Mouse (Mus musculus) midbrain, embryonic 13.5 days (tissue): ENCODE results near the gene Wars2. TPM values are rescaled to one million over a fixed set of nuclear protein-coding genes. Genes with fewer than 3 reads are reported as not detected.

Source experiments
- ATAC-seq: fragments of 200-750 bp; cut with Nextera tagmentation; 2 replicates; pipeline ENCODE4 v1.8.0; 2017; ENCODE audit warnings: mild to moderate bottlenecking, moderate TSS enrichment, moderate library complexity
- H3K27ac ChIP-seq: fragments of 300-500 bp; sonication (generic); 2 replicates; pipeline ENCODE4 v1.5.1; 2015; ENCODE audit warnings: inconsistent platforms, mild to moderate bottlenecking, moderate library complexity
- H3K27me3 ChIP-seq: fragments of 300-500 bp; sonication (generic); 2 replicates; pipeline ENCODE4 v1.6.1; 2015; ENCODE audit warnings: mild to moderate bottlenecking, inconsistent platforms
- H3K36me3 ChIP-seq: fragments of 300-500 bp; sonication (generic); 2 replicates; pipeline ENCODE4 v1.6.1; 2015; ENCODE audit warnings: mild to moderate bottlenecking, inconsistent platforms
- H3K4me1 ChIP-seq: fragments of 300-500 bp; sonication (generic); replicated peaks from 2 replicates; pipeline ENCODE4 v1.6.1; 2015; ENCODE audit warnings: inconsistent platforms
- H3K4me2 ChIP-seq: fragments of 300-500 bp; sonication (generic); replicated peaks from 2 replicates; pipeline ENCODE4 v1.6.1; 2015; ENCODE audit warnings: moderate library complexity, mild to moderate bottlenecking, inconsistent platforms
- H3K4me3 ChIP-seq: fragments of 300-500 bp; sonication (generic); replicated peaks from 2 replicates; pipeline ENCODE4 v1.5.1; 2015; ENCODE audit warnings: mild to moderate bottlenecking, inconsistent platforms
- H3K9ac ChIP-seq: fragments of 300-500 bp; sonication (generic); replicated peaks from 2 replicates; pipeline ENCODE4 v1.6.1; 2015; ENCODE audit warnings: mild to moderate bottlenecking, inconsistent platforms
- H3K9me3 ChIP-seq: fragments of 300-500 bp; sonication (generic); 2 replicates; pipeline ENCODE4 v1.6.1; 2016; ENCODE audit warnings: mild to moderate bottlenecking, inconsistent platforms
- WGBS: fragments of 180-500 bp; shearing (Covaris S2); methylation state at CpG from one replicate; pipeline ENCODE4 v1.1.7; 2015; 5-methylcytosine and 5-hydroxymethylcytosine counted together
- polyA plus RNA-seq: library from polyadenylated mRNA; unstranded; fragments of >200 nt; fragmentation: Nextera tagmentation; extraction: Ambion mirVana; gene quantifications from 2 replicates; pipeline ENCODE4 v1.2.1, GENCODE M21; 2015

Wars2 gene
- polyA plus RNA-seq, 1 experiment from 2014 or later: 4.9 TPM

- Histone ChIP-seq H3K4me1 (no peaks in the 10 kb centered on the region; the same call in 1 of the 2 replicates), H3K27ac (no peak overlapping the region), H3K4me3 (no peak overlapping the region), H3K4me2 (no peak overlapping the region), H3K9me3 (peaks cover 6% of the 10 kb centered on the region), H3K9ac (no peak overlapping the region), H3K27me3 (no peaks in the 10 kb centered on the region), H3K36me3 (no peaks in the 10 kb centered on the region)
- ATAC-seq: no peak
- WGBS: 63% methylated on average over 1 of the region's 1 CpGs
These were observed 16.1 kb downstream of the Wars2 start for GRCm38 (mm10) chr3:99156987-99157386.

GRCm38 (mm10) chr3:99157451-99158015 is 16.7 kb downstream of the Wars2 start:
- H3K9me3 ChIP-seq: peaks cover 6% of the 10 kb centered on the region
- H3K4me3 ChIP-seq: no peak overlapping the region
- H3K27ac ChIP-seq: no peak overlapping the region
- no peaks in the 10 kb centered on the region for H3K36me3 ChIP-seq
- no peak overlapping the region for H3K9ac ChIP-seq
- WGBS: 65% methylated on average over 4 of the region's 4 CpGs
- H3K4me1 ChIP-seq: no peaks in the 10 kb centered on the region; the same call in 1 of the 2 replicates
- H3K4me2 ChIP-seq: no peak overlapping the region
- ATAC-seq: no peak
- no peaks in the 10 kb centered on the region for H3K27me3 ChIP-seq

GRCm38 (mm10) chr3:99160016-99160415 is 19.1 kb downstream of the Wars2 start:
- ATAC-seq: no peak
- no peak overlapping the region for H3K27ac ChIP-seq
- WGBS: 88% methylated on average over 3 of the region's 3 CpGs

DNA sequence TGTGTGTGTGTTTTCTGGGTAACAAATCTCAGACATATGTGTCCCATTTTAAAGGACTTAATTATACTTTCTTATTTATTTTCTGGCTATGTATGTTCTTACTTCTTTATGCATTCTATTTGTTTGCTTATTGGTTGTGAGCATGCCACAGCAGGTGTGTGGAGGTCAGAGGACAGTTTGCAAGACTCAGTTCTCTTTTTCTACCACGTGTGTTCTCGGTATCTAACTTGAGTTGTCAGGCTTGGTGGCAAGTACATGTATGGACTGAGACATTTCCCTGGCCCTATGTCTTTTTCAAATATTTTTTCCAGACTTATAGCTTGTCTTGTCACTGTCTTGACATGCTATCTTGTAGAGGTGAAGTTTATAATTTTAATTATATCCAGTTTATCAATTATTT is 21.3 kb downstream of the Wars2 start:
- Histone ChIP-seq H3K9me3 (peaks cover 6% of the 10 kb centered on the region), H3K4me1 (no peaks in the 10 kb centered on the region; the same call in 1 of the 2 replicates), H3K9ac (no peak overlapping the region), H3K27me3 (no peaks in the 10 kb centered on the region), H3K36me3 (no peaks in the 10 kb centered on the region), H3K4me2 (no peak overlapping the region), H3K4me3 (no peak overlapping the region), H3K27ac (no peak overlapping the region)
- no peak for ATAC-seq
- WGBS: 96% methylated on average over 2 of the region's 2 CpGs

More at GRCm38 (mm10) chr3:99160016-99160415, 19.1 kb downstream of the Wars2 start:
- H3K4me2 ChIP-seq: no peak overlapping the region
- H3K27me3 ChIP-seq: no peaks in the 10 kb centered on the region
- no peaks in the 10 kb centered on the region for H3K36me3 ChIP-seq
- no peak overlapping the region for H3K4me3 ChIP-seq
- H3K4me1 ChIP-seq: no peaks in the 10 kb centered on the region; the same call in 1 of the 2 replicates
- peaks cover 6% of the 10 kb centered on the region for H3K9me3 ChIP-seq
- H3K9ac ChIP-seq: no peak overlapping the region

DNA sequence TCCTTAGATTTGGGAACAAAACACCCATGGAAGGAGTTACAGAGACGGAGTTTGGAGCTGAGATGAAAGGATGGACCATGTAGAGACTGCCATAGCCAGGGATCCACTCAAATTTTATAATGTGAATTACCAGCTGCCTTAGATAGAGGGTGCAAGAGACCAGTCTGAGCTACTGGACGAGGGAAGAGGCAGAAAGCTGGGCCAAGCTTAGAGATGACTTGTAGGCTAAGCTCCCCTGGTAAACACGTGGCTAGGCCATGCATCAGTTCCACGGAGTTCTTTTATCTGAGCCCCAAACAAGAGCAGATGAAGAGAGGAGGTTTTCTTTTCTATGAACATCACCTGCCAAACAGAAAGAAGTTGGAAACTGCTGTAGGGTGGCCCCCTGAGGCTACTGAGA is 26.9 kb downstream of the Wars2 start:
- 61% methylated on average over 4 of the region's 4 CpGs for WGBS
- Histone ChIP-seq H3K36me3 (no peaks in the 10 kb centered on the region), H3K4me1 (no peaks in the 10 kb centered on the region), H3K9ac (no peak overlapping the region), H3K27me3 (no peaks in the 10 kb centered on the region), H3K4me3 (no peak overlapping the region), H3K4me2 (no peak overlapping the region), H3K9me3 (no peaks in the 10 kb centered on the region), H3K27ac (no peak overlapping the region)
- ATAC-seq: no peak

- no peak for ATAC-seq
- Histone ChIP-seq H3K27ac (no peak overlapping the region), H3K4me1 (no peaks in the 10 kb centered on the region), H3K9me3 (no peaks in the 10 kb centered on the region), H3K9ac (no peak overlapping the region), H3K36me3 (no peaks in the 10 kb centered on the region), H3K4me3 (no peak overlapping the region), H3K27me3 (no peaks in the 10 kb centered on the region), H3K4me2 (no peak overlapping the region)
- 89% methylated on average over 5 of the region's 5 CpGs for WGBS
These were observed 32.3 kb downstream of the Wars2 start for GRCm38 (mm10) chr3:99173178-99173577.

DNA sequence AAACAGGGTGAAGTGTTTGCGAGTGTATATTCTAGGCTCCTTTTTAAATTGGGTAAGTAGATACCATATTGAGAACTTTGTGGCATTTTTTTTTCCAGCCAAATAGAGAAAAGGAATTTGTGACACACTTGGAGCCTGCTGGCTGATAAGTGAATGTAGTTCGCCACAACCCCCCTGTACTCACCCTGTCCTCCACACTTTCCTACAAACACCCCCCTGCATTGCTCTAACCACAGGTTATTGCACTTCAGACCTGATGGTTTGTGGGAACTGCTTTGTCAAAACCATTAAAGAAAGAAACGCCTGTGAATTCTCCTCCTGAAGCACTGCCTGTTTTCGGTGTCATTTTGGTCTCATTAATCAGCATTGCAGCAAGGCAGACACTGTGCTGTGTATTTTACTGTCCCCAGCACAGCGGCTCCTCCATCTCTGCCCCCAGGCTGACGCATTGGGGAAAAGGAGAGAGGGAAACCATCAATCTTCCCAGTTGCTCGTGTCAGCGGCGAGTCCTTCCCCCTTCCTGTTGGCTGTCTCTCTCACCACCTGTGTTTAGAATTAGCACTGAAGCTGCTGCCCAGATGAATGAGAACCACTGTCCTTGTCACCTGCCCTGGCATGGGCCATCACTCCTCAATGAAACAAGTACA is 33.9 kb downstream of the Wars2 start:
- Histone ChIP-seq H3K36me3 (no peaks in the 10 kb centered on the region), H3K4me2 (no peak overlapping the region), H3K9ac (no peak overlapping the region), H3K9me3 (no peaks in the 10 kb centered on the region), H3K27me3 (no peaks in the 10 kb centered on the region), H3K4me1 (no peaks in the 10 kb centered on the region), H3K27ac (no peak overlapping the region), H3K4me3 (no peak overlapping the region)
- ATAC-seq: no peak
- 86% methylated on average over 9 of the region's 9 CpGs for WGBS

- Histone ChIP-seq H3K9me3 (no peaks in the 10 kb centered on the region), H3K27ac (no peak overlapping the region)
- WGBS: 85% methylated on average over 17 of the region's 17 CpGs
These were observed 42.6 kb downstream of the Wars2 start for GRCm38 (mm10) chr3:99183355-99184016.

GRCm38 (mm10) chr3:99184373-99184772 is 43.5 kb downstream of the Wars2 start:
- Histone ChIP-seq H3K36me3 (0 out of 2 replicates have a peak, but pooled peaks cover 3% of the 10 kb centered on the region), H3K27me3 (no peaks in the 10 kb centered on the region), H3K27ac (no peak overlapping the region), H3K4me3 (no peak overlapping the region), H3K4me1 (no peaks in the 10 kb centered on the region), H3K4me2 (no peak overlapping the region), H3K9me3 (no peaks in the 10 kb centered on the region), H3K9ac (no peak overlapping the region)
- WGBS: 78% methylated on average over 1 of the region's 1 CpGs
- ATAC-seq: no peak

More at GRCm38 (mm10) chr3:99183355-99184016, 42.6 kb downstream of the Wars2 start:
- Histone ChIP-seq H3K27me3 (no peaks in the 10 kb centered on the region), H3K36me3 (no peaks in the 10 kb centered on the region), H3K4me2 (no peak overlapping the region), H3K9ac (no peak overlapping the region), H3K4me1 (no peaks in the 10 kb centered on the region), H3K4me3 (no peak overlapping the region)
- no peak for ATAC-seq

GRCm38 (mm10) chr3:99188097-99188496 is 47.2 kb downstream of the Wars2 start:
- WGBS: 98% methylated on average over 1 of the region's 1 CpGs
- no peak for ATAC-seq
- H3K4me1 ChIP-seq: no peaks in the 10 kb centered on the region
- H3K4me3 ChIP-seq: no peak overlapping the region
- H3K4me2 ChIP-seq: no peak overlapping the region
- H3K9me3 ChIP-seq: no peaks in the 10 kb centered on the region
- no peak overlapping the region for H3K27ac ChIP-seq
- H3K36me3 ChIP-seq: 0 out of 2 replicates have a peak, but pooled peaks cover 3% of the 10 kb centered on the region
- no peak overlapping the region for H3K9ac ChIP-seq
- no peaks in the 10 kb centered on the region for H3K27me3 ChIP-seq

GRCm38 (mm10) chr3:99193576-99193975 is 52.7 kb downstream of the Wars2 start:
- H3K4me1 ChIP-seq: no peaks in the 10 kb centered on the region
- no peak overlapping the region for H3K4me3 ChIP-seq
- H3K36me3 ChIP-seq: 0 out of 2 replicates have a peak, but pooled peaks cover 3% of the 10 kb centered on the region
- H3K9me3 ChIP-seq: no peaks in the 10 kb centered on the region
- no peaks in the 10 kb centered on the region for H3K27me3 ChIP-seq
- ATAC-seq: no peak
- no peak overlapping the region for H3K27ac ChIP-seq
- no peak overlapping the region for H3K9ac ChIP-seq
- 73% methylated on average over 4 of the region's 4 CpGs for WGBS
- H3K4me2 ChIP-seq: no peak overlapping the region

GRCm38 (mm10) chr3:99203331-99203730 is 62.5 kb downstream of the Wars2 start:
- no peak overlapping the region for H3K27ac ChIP-seq
- ATAC-seq: no peak
- H3K4me1 ChIP-seq: no peaks in the 10 kb centered on the region
- no peak overlapping the region for H3K9ac ChIP-seq
- H3K36me3 ChIP-seq: no peaks in the 10 kb centered on the region
- no peak overlapping the region for H3K4me2 ChIP-seq
- no peaks in the 10 kb centered on the region for H3K27me3 ChIP-seq
- H3K4me3 ChIP-seq: no peak overlapping the region
- no peaks in the 10 kb centered on the region for H3K9me3 ChIP-seq
